Mouse (Mus musculus) liver, adult (tissue): Measurements from ENCODE around the gene Idh3g.

Experiments used
- GATA4 ChIP-seq: IDR thresholded peaks from 2 replicates; pipeline ENCODE4 v1.6.1; 2014; ENCODE audit warnings: mild to moderate bottlenecking, low read length; ENCODE audit not compliant: insufficient replicate concordance

Gene Idh3g

GRCm38 (mm10) chrX:73774802-73775483, 11.8 kb downstream of the Idh3g start:
- no peak for TF ChIP-seq GATA4

GRCm38 (mm10) chrX:73774168-73774760, 12.4 kb downstream of the Idh3g start, which contains the start of gene Srpk3:
Gene Srpk3, plus strand, starts transcription at chrX:73774405.
- no peak for TF ChIP-seq GATA4

- no peak for TF ChIP-seq GATA4
Measured at GRCm38 (mm10) chrX:73767267-73767666, 19.4 kb downstream of the Idh3g start.

- no peak for TF ChIP-seq GATA4
Measured at GRCm38 (mm10) chrX:73765311-73765710, 21.4 kb downstream of the Idh3g start.

GRCm38 (mm10) chrX:73758611-73759290, 27.9 kb downstream of the Idh3g start:
- TF ChIP-seq GATA4 = no peak

GRCm38 (mm10) chrX:73756334-73757140, 30.2 kb downstream of the Idh3g start, which contains the start of gene Plxnb3:
Gene Plxnb3, plus strand, starts transcription at chrX:73757090.
- TF ChIP-seq GATA4 = no peak

- TF ChIP-seq GATA4 = no peak
Measured at GRCm38 (mm10) chrX:73748977-73749376, 37.7 kb downstream of the Idh3g start.

- no peak for TF ChIP-seq GATA4
Measured at GRCm38 (mm10) chrX:73744774-73745481, 41.8 kb downstream of the Idh3g start.

- TF ChIP-seq GATA4 = no peak
Measured at GRCm38 (mm10) chrX:73739151-73739550, 47.5 kb downstream of the Idh3g start.

- no peak for TF ChIP-seq GATA4
Measured at GRCm38 (mm10) chrX:73738155-73738554, 48.5 kb downstream of the Idh3g start.

GRCm38 (mm10) chrX:73730908-73731307, 55.8 kb downstream of the Idh3g start:
- TF ChIP-seq GATA4 = no peak
